Mouse (Mus musculus) kidney, adult 2 months (tissue): ENCODE data around the gene Dhrs7b. TPM values are rescaled to one million over a fixed set of nuclear protein-coding genes. Genes with fewer than 3 reads are reported as not detected.

Experiments used
- DNase-seq: peaks from one replicate; pipeline ENCODE4 v3.0.0; 2021
- H3K27ac ChIP-seq: fragments of 200-500 bp; 2 replicates; pipeline ENCODE4 v1.5.1; 2012; ENCODE audit warnings: low read depth, low read length, control low read depth, inconsistent platforms; ENCODE audit not compliant: insufficient read depth
- H3K27me3 ChIP-seq: fragments of 200-500 bp; replicated peaks from 2 replicates; pipeline ENCODE4 v1.6.1; 2012; ENCODE audit warnings: mild to moderate bottlenecking, moderate library complexity, low read length, inconsistent platforms; ENCODE audit not compliant: control insufficient read depth, insufficient read depth
- H3K36me3 ChIP-seq: fragments of 200-500 bp; 2 replicates; pipeline ENCODE4 v1.6.1; 2012; ENCODE audit warnings: mild to moderate bottlenecking, moderate library complexity, low read length, inconsistent platforms; ENCODE audit not compliant: control insufficient read depth, insufficient read depth
- H3K4me1 ChIP-seq: fragments of 200-500 bp; 2 replicates; pipeline ENCODE4 v1.6.1; 2011; ENCODE audit warnings: low read length; ENCODE audit not compliant: control insufficient read depth, insufficient read depth
- H3K4me3 ChIP-seq: fragments of 200-500 bp; 2 replicates; pipeline ENCODE4 v1.5.1; 2011; ENCODE audit warnings: mild to moderate bottlenecking, low read depth, low read length, control low read depth; ENCODE audit not compliant: insufficient read depth
- CTCF ChIP-seq: fragments of 200-500 bp; conservative IDR thresholded peaks from 2 replicates; pipeline ENCODE4 v1.5.1; 2011; ENCODE audit warnings: low read depth, mild to moderate bottlenecking, control low read depth, low read length, moderate library complexity, mixed read lengths; ENCODE audit not compliant: insufficient read depth, insufficient read length
- POLR2A ChIP-seq: fragments of 200-500 bp; IDR thresholded peaks from one replicate; pipeline ENCODE4 v1.6.1; 2011; ENCODE audit warnings: low read depth, low read length, control low read depth
- WGBS: fragments of 180-500 bp; shearing (Covaris S2); methylation state at CpG from one replicate; pipeline ENCODE4 v1.1.7; 2018; 5-methylcytosine and 5-hydroxymethylcytosine counted together
- polyA plus RNA-seq: library from polyadenylated mRNA; depleted of rRNA; stranded (reverse); fragments of >200 nt; gene quantifications from 2 replicates; pipeline ENCODE4 v1.2.3, GENCODE M21; 2012

Gene Dhrs7b
- polyA plus RNA-seq, 1 experiment, result 30.0 TPM

GRCm38 (mm10) chr11:60895915-60896314 is 65.5 kb downstream of the Dhrs7b start:
- H3K4me1 ChIP-seq, result no peaks in the 10 kb centered on the region; the same call in 1 of the 2 replicates

GRCm38 (mm10) chr11:60902001-60902400 is 71.6 kb downstream of the Dhrs7b start:
- Histone ChIP-seq H3K27ac (peak overlapping the region; percentile 93), H3K27me3 (no peaks in the 10 kb centered on the region), H3K4me1 (peaks cover 23% of the 10 kb centered on the region), H3K4me3 (no peak overlapping the region), H3K36me3 (no peaks in the 10 kb centered on the region; the same call in 1 of the 2 replicates)
- peak; percentile 60 for DNase-seq
- no peak for TF ChIP-seq CTCF
- no peak for TF ChIP-seq POLR2A
- WGBS, result 37% methylated on average over 7 of the region's 7 CpGs

More at GRCm38 (mm10) chr11:60895915-60896314, 65.5 kb downstream of the Dhrs7b start:
- DNase-seq, result peak; percentile 51
- no peak for TF ChIP-seq CTCF
- no peak for TF ChIP-seq POLR2A
- no peak overlapping the region; the same call in 1 of the 2 replicates for H3K27ac ChIP-seq
- no peak overlapping the region for H3K4me3 ChIP-seq
- no peaks in the 10 kb centered on the region for H3K36me3 ChIP-seq
- 51% methylated on average over 4 of the region's 4 CpGs for WGBS
- no peaks in the 10 kb centered on the region for H3K27me3 ChIP-seq

- WGBS, result 26% methylated on average over 4 of the region's 4 CpGs
- no peaks in the 10 kb centered on the region for H3K27me3 ChIP-seq
Measured at GRCm38 (mm10) chr11:60902486-60902885, 72.1 kb downstream of the Dhrs7b start.

DNA sequence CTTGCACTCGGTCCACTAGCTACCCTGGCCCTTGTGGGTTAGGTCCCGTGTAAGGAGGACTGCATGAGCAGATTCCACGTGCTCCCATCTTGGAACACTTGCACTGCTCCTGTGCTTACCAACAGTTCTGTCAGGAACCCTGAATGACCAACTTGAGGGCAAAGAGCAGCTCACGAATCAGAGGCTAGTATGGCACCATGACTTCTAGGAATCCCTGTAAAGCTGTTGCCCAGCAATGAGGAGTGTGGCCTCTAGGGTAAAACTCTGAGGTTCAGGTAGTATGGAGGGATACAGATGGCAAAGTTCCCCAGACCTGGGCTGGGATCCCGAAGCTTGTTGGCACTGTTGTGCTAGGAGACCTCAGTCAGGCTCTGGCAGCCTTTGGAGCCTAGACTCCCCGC is 73.2 kb downstream of the Dhrs7b start:
- Histone ChIP-seq H3K27me3 (no peaks in the 10 kb centered on the region), H3K27ac (no peak overlapping the region; the same call in 1 of the 2 replicates), H3K4me3 (no peak overlapping the region), H3K4me1 (peaks cover 23% of the 10 kb centered on the region), H3K36me3 (no peaks in the 10 kb centered on the region; the same call in 1 of the 2 replicates)
- WGBS, result 44% methylated on average over 6 of the region's 6 CpGs
- peak; percentile 87 for DNase-seq
- no peak for TF ChIP-seq CTCF
- no peak for TF ChIP-seq POLR2A

More at GRCm38 (mm10) chr11:60902486-60902885, 72.1 kb downstream of the Dhrs7b start:
- H3K36me3 ChIP-seq, result no peaks in the 10 kb centered on the region; the same call in 1 of the 2 replicates
- no peak for TF ChIP-seq POLR2A
- no peak for TF ChIP-seq CTCF
- no peak overlapping the region for H3K4me3 ChIP-seq
- peaks cover 23% of the 10 kb centered on the region for H3K4me1 ChIP-seq
- peak overlapping the region; percentile 93 for H3K27ac ChIP-seq
- peak; percentile 92 for DNase-seq

DNA sequence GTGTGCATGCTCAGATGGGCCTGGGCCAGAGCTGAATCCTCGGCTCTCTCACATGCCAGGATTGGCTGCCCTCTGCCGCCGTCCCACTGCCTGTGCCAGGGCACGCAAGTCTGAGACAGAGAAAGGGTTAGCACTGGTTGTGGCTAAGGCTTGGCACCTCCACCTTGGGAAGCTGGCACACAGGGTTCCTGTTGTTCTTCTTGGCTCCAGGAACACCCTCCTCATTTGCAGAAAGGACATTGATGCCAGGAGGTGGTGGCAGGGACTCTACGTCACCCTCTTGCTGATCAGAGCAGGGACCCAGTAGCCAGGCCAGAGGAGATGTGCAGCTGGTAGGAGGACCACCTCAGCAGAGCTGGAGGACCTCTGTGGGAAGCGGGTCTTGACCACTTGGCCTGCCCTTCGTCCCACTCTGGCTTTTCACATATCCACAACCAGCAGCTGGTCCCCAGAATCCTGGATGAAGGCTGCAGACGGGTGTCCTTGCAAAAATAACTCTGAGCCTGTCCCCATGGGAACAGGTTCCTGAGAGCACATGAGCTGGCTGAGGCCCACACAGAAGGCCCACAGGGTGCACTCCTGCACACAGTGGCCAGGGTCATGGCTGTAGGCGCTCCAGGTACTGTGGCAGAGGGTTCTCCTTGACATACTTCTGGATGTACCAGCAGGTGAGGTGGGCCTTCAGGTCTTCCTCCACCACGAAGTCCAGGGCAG is 75.1 kb downstream of the Dhrs7b start:
- Histone ChIP-seq H3K27me3 (no peaks in the 10 kb centered on the region), H3K36me3 (no peaks in the 10 kb centered on the region; the same call in 1 of the 2 replicates), H3K27ac (0 out of 2 replicates have a peak overlapping the region, but pooled peaks have one; percentile 7), H3K4me3 (no peak overlapping the region), H3K4me1 (peaks cover 23% of the 10 kb centered on the region)
- TF ChIP-seq CTCF (no peak), POLR2A (no peak)
- peak; percentile 53 for DNase-seq
- WGBS, result 76% methylated on average over 10 of the region's 10 CpGs

GRCm38 (mm10) chr11:60906449-60906848 is 76.0 kb downstream of the Dhrs7b start:
- 57% methylated on average over 4 of the region's 4 CpGs for WGBS
- peaks cover 25% of the 10 kb centered on the region for H3K4me1 ChIP-seq
- no peaks in the 10 kb centered on the region for H3K27me3 ChIP-seq
- TF ChIP-seq CTCF (no peak), POLR2A (no peak)
- no peaks in the 10 kb centered on the region; the same call in 1 of the 2 replicates for H3K36me3 ChIP-seq
- no peak overlapping the region for H3K27ac ChIP-seq
- DNase-seq, result peak; percentile 45
- H3K4me3 ChIP-seq, result no peak overlapping the region

DNA sequence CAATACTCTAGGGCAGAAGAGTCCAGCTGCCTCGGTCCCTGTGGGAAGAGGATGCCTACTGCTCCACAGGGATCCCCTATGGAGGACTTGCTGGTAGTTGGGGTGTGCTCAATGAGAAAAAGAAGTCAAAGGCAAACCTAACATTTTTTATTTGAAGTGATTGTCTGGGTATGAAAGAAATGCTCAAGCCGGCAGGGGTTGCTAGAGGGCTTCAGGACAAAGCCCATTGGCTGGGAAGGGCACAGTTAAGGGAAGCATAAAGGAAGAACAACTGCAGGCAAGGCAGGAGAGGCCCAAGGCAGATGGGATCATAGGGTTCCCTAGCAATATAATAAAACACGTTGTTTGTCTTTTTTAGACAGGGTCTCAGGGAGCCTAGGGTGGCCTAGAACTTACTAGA is 77.6 kb downstream of the Dhrs7b start:
- 70% methylated on average over 3 of the region's 3 CpGs for WGBS
- Histone ChIP-seq H3K4me1 (peaks cover 19% of the 10 kb centered on the region), H3K27me3 (no peaks in the 10 kb centered on the region), H3K36me3 (no peaks in the 10 kb centered on the region; the same call in 1 of the 2 replicates), H3K4me3 (no peak overlapping the region), H3K27ac (no peak overlapping the region)
- DNase-seq, result peak; percentile 28
- TF ChIP-seq POLR2A (no peak), CTCF (no peak; the same call in 1 of the 2 replicates)
